Mouse (Mus musculus): Measurements from ENCODE around the gene Cd40. TPM values are rescaled to one million over a fixed set of nuclear protein-coding genes. Genes with fewer than 3 reads are reported as not detected.

The Cd40 gene
- polyA plus RNA-seq, 1 experiment: 1.1 TPM

- H3ac ChIP-seq (ENCODE audit: control insufficient read depth, insufficient read length): no peak overlapping the region
- peaks cover 70% of the 10 kb centered on the region for H3K27me3 ChIP-seq (ENCODE audit: control insufficient read depth, insufficient read depth, insufficient read length)
- H3K4me3 ChIP-seq: no peak overlapping the region
- TF ChIP-seq TCF3 (IDR thresholded peaks at IDR 0.05; ENCODE audit: insufficient read length, low read depth): no peak
- H3K36me3 ChIP-seq (ENCODE audit: control insufficient read depth, insufficient read depth): no peaks in the 10 kb centered on the region
- H3K4me2 ChIP-seq (ENCODE audit: low read depth): no peak overlapping the region
- H3K79me2 ChIP-seq (ENCODE audit: control insufficient read depth, insufficient read depth): no peaks in the 10 kb centered on the region
Observed at GRCm38 (mm10) chr2:165112149-165112548, 56.7 kb downstream of the Cd40 start.

- TF ChIP-seq TCF12 (IDR thresholded peaks at IDR 0.05; ENCODE audit: insufficient read depth, poor library complexity, severe bottlenecking) (no peak), E2F4 (IDR thresholded peaks at IDR 0.05; ENCODE audit: insufficient read depth) (no peak), TCF3 (IDR thresholded peaks at IDR 0.05; ENCODE audit: insufficient read length, low read depth) (no peak), POLR2AphosphoS2 (IDR thresholded peaks at IDR 0.05; ENCODE audit: insufficient read length, low read depth) (no peak), MAX (IDR thresholded peaks at IDR 0.05; ENCODE audit: low read depth) (no peak), POLR2A (IDR thresholded peaks at IDR 0.05; ENCODE audit: insufficient read length, low read depth) (no peak), CEBPB (IDR thresholded peaks at IDR 0.05; ENCODE audit: insufficient read depth, poor library complexity, severe bottlenecking) (no peak), MYOG (IDR thresholded peaks at IDR 0.05; ENCODE audit: control insufficient read depth in 1 of 3, insufficient read depth in 1 of 3, insufficient read length in 2 of 3, low read depth in 2 of 3) (no peak), MYOD1 (IDR thresholded peaks at IDR 0.05; ENCODE audit: control insufficient read depth in 1 of 3, insufficient read length in 2 of 3, low read depth in 2 of 3) (no peak), REST (IDR thresholded peaks at IDR 0.05; ENCODE audit: insufficient read depth, insufficient read length) (no peak), USF1 (IDR thresholded peaks at IDR 0.05; ENCODE audit: low read depth) (no peak), SRF (IDR thresholded peaks at IDR 0.05; ENCODE audit: control insufficient read depth, insufficient read length, low read depth) (no peak)
- Histone ChIP-seq H3K4me3 (no peak overlapping the region), H3K27me3 (ENCODE audit: control insufficient read depth, insufficient read depth, insufficient read length) (peaks cover 70% of the 10 kb centered on the region), H3K4me2 (ENCODE audit: low read depth) (no peak overlapping the region), H3K36me3 (ENCODE audit: control insufficient read depth, insufficient read depth) (no peaks in the 10 kb centered on the region), H3K79me2 (ENCODE audit: control insufficient read depth, insufficient read depth) (no peaks in the 10 kb centered on the region), H3ac (ENCODE audit: control insufficient read depth, insufficient read length) (no peak overlapping the region)
Observed at GRCm38 (mm10) chr2:165113733-165114132, 58.3 kb downstream of the Cd40 start.

- no peak for TF ChIP-seq USF1 (IDR thresholded peaks at IDR 0.05; ENCODE audit: low read depth)
- TF ChIP-seq REST (IDR thresholded peaks at IDR 0.05; ENCODE audit: insufficient read depth, insufficient read length): no peak
- H3K79me2 ChIP-seq (ENCODE audit: control insufficient read depth, insufficient read depth): no peaks in the 10 kb centered on the region
- no peak overlapping the region for H3K4me2 ChIP-seq (ENCODE audit: low read depth)
- no peaks in the 10 kb centered on the region for H3K36me3 ChIP-seq (ENCODE audit: control insufficient read depth, insufficient read depth)
- H3K4me3 ChIP-seq: no peak overlapping the region
- H3K27me3 ChIP-seq (ENCODE audit: control insufficient read depth, insufficient read depth, insufficient read length): peaks cover 90% of the 10 kb centered on the region
- H3ac ChIP-seq (ENCODE audit: control insufficient read depth, insufficient read length): no peak overlapping the region
Observed at GRCm38 (mm10) chr2:165120765-165121164, 65.3 kb downstream of the Cd40 start.

- H3K79me2 ChIP-seq (ENCODE audit: control insufficient read depth, insufficient read depth): no peaks in the 10 kb centered on the region
- no peak overlapping the region for H3ac ChIP-seq (ENCODE audit: control insufficient read depth, insufficient read length)
- peaks cover 90% of the 10 kb centered on the region for H3K27me3 ChIP-seq (ENCODE audit: control insufficient read depth, insufficient read depth, insufficient read length)
- no peaks in the 10 kb centered on the region for H3K36me3 ChIP-seq (ENCODE audit: control insufficient read depth, insufficient read depth)
- no peak overlapping the region for H3K4me2 ChIP-seq (ENCODE audit: low read depth)
- H3K4me3 ChIP-seq: no peak overlapping the region
- TF ChIP-seq SRF (IDR thresholded peaks at IDR 0.05; ENCODE audit: control insufficient read depth, insufficient read length, low read depth): no peak
Observed at GRCm38 (mm10) chr2:165121206-165121840, 65.9 kb downstream of the Cd40 start.

Other genes starting within 250 kb of the Cd40 start
- 13.3 TPM for gene Zswim1, start 232.9 kb upstream of the Cd40 start, polyA plus RNA-seq (2012; fragmentation: generic; extraction: Trizol)
- gene Spata25, start 227.1 kb upstream of the Cd40 start, polyA plus RNA-seq (2012; fragmentation: generic; extraction: Trizol): 0.40 TPM
- gene Ctsa, start 222.8 kb upstream of the Cd40 start, polyA plus RNA-seq (2012; fragmentation: generic; extraction: Trizol): 202 TPM
- gene Neurl2, start 222.2 kb upstream of the Cd40 start, polyA plus RNA-seq (2012; fragmentation: generic; extraction: Trizol): 23.5 TPM
- 117 TPM for gene Pltp, start 197.9 kb upstream of the Cd40 start, polyA plus RNA-seq (2012; fragmentation: generic; extraction: Trizol)
- 43.2 TPM for gene Pcif1, start 176.3 kb upstream of the Cd40 start, polyA plus RNA-seq (2012; fragmentation: generic; extraction: Trizol)
- 11.1 TPM for gene Zfp335, start 143.9 kb upstream of the Cd40 start, polyA plus RNA-seq (2012; fragmentation: generic; extraction: Trizol)
- 1.7 TPM for gene Mmp9, start 114.8 kb upstream of the Cd40 start, polyA plus RNA-seq (2012; fragmentation: generic; extraction: Trizol)
- gene Slc12a5, start 94.8 kb upstream of the Cd40 start, polyA plus RNA-seq (2012; fragmentation: generic; extraction: Trizol): 0.52 TPM
- gene Ncoa5, start 20.8 kb upstream of the Cd40 start, polyA plus RNA-seq (2012; fragmentation: generic; extraction: Trizol): 24.0 TPM
- not detected for gene 1700025C18Rik, start 35.1 kb downstream of the Cd40 start, polyA plus RNA-seq (2012; fragmentation: generic; extraction: Trizol)
- gene Cdh22, start 179.2 kb downstream of the Cd40 start, polyA plus RNA-seq (2012; fragmentation: generic; extraction: Trizol): 1.5 TPM
- 50.3 TPM for gene Slc35c2, start 232.2 kb downstream of the Cd40 start, polyA plus RNA-seq (2012; fragmentation: generic; extraction: Trizol)